Mouse (Mus musculus) cerebellum, postnatal 10 days (tissue): ENCODE measurements around the gene Apbb2.
"Not testable (repeated sequence)": the region's sequence is repeated elsewhere in the genome, so short reads cannot be mapped to it uniquely, and the experiment has no call there.

Experiments
- DNase-seq, 2 experiments: peaks; one replicate each; pipeline ENCODE4 v3.0.0; 2021; ENCODE audit warnings: mixed read lengths in 2 of 2

The Apbb2 gene

GRCm38 (mm10) chr5:66279650-66280049 is 338.9 kb downstream of the Apbb2 start:
- DNase-seq: no peak

GRCm38 (mm10) chr5:66274417-66274816 is 344.2 kb downstream of the Apbb2 start:
- no peak for DNase-seq

GRCm38 (mm10) chr5:66271141-66271540 is 347.4 kb downstream of the Apbb2 start:
- no peak for DNase-seq

DNA sequence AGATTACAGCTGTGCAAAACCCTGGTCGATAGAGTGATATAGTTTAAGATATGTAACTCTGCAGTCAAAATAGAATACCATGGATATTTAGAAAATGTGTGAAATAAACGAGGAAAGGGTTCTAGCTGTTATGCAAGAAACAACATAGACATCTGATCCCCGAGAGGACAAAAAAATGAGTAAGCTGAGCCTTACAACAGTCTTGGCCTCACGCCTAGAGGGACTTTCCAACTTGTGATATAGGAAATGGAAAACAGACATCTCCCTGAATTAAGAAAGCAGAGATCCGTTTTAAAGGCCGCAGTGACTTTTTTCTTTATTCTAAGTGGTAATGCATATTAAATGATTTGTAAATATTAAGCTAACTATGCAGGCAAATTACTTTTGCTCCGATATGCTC is 349.0 kb downstream of the Apbb2 start:
- DNase-seq: no peak

GRCm38 (mm10) chr5:66263398-66263797 is 355.2 kb downstream of the Apbb2 start:
- DNase-seq: peak; percentile 63 to 72

DNA sequence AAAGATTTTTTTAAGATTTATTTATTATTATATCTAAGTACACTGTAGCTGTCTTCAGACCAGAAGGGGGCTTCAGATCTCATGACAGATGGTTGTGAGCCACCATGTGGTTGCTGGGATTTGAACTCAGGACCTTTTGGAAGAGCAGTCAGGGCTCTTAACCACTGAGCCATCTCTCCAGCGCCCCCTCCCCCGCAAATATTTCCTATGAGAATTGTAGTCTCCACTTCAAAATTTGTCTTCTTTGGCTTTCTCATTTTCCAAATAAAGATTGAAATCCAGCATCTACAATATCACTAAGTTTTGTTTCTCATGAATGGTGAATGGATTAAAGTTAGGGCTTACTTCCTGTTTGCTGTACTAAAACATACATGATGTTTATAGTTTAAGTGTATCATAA is 356.1 kb downstream of the Apbb2 start:
- DNase-seq: no peak

DNA sequence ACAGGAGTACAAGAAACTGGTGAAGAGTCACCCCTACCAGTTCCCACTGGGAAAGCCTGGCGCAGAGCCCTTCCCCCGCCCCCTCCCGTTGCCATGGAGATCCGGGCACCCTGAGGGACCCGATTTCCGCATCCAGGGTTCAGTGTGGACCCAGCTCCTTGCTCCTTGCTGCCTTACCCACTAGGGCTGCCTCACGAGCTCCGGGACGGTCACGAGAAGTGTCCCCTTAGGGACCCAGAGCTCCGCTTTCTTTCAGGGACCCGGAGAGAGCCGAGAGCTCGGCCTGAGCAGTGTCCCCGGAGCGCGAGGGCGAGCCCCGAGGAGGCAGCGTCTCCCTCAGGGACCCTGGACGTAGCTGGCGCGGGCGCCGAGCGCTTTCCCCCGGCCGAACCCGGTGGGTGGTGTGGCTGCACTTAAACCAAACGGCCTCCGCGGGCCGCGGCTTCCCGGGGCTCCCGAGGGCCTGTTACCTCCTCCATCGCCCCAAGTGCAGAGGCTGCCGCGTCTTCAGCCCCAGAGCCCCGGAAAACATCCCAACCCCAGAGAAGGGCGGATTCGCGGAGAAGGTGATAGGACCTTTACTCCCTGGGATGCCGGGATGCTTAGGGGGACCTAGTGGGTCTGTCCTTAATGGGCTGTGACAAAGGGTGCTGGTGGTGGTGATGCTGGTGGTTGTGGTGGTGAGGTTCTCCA is 358.7 kb downstream of the Apbb2 start, which contains the start of gene Nsun7:
Gene Nsun7 (plus strand): TSS at position 142 of the 693 bp plus-strand sequence.
- peak; percentile 88 to 89 for DNase-seq

DNA sequence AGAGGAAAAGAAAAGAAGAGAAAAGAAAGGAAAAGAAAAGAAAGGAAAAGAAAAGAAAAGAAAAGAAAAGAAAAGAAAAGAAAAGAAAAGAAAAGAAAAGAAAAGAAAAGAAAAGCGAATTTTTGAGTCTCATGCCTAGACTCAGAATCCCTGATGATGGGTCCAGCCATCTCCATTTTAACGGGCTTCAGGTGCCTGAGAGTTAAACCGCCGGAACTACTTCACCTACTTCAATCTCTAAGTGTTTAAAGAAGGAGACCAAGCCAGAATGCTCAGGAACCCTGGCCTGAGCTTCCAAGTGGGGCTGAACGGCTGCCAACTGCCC is 359.2 kb downstream of the Apbb2 start:
- DNase-seq: not testable (repeated sequence)

DNA sequence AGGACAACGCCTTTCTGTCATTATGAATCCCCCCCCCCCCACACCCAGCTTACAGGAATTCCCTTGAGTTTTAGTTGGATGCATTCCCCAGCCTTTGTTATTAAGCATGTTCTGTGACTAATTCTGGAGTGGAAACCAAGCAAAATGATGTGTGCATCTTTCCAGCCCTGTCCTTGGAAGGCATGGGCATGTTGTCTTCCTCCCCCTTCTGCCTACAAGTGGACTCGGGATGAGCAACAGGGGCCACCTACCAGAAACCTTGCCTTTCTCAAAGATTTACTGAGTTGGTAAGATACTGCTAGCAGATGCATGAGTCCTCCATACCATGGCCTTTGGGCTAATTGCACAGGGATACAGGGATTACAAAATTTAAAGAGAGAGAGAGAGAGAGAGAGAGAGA is 359.6 kb downstream of the Apbb2 start:
- DNase-seq: no peak

DNA sequence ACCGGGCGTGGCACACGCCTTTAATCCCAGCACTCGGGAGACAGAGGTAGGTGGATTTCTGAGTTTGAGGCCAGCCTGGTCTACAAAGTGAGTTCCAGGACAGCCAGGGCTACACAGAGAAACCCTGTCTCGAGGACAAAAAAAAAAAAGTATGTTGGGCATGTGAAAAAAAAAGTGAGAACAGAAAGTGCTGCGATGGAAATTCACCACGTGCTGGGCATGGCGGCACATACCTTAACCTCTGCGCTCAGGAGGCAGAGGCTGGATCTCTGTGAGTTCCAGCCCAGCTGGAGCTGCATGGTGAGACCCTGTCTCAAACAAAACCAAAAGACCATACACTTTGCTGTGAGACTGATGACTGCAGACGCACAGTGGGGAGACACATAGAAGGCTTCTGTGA is 363.5 kb downstream of the Apbb2 start:
- no peak for DNase-seq

DNA sequence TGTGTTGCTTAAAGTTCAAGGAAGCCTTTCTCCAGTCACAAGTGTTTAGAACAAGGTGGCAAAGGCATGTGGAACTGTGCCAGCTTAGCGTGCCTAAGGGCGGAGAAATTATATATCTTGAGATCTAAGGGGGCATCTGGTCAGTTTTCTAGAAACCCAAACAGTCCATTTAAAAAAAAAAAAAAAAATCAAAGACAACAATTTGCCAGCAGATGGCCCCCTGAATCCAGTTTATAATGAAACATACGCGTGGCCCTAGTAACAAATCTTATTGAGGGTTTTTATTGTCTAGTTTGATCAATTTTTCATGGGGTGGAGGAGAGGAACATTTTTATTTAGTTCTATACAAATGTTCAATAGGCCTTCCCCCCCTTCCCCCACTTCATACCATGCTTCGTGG is 365.4 kb downstream of the Apbb2 start:
- DNase-seq: peak; percentile 21 to 25
